Mouse (Mus musculus): ENCODE results near the gene Mtrf1. TPM values are rescaled to one million over a fixed set of nuclear protein-coding genes. Genes with fewer than 3 reads are reported as not detected.
"Not testable (repeated sequence)": the region's sequence is repeated elsewhere in the genome, so short reads cannot be mapped to it uniquely, and the experiment has no call there.

Gene Mtrf1
- polyA plus RNA-seq, 1 experiment from 2014 or later, result 8.3 TPM

DNA sequence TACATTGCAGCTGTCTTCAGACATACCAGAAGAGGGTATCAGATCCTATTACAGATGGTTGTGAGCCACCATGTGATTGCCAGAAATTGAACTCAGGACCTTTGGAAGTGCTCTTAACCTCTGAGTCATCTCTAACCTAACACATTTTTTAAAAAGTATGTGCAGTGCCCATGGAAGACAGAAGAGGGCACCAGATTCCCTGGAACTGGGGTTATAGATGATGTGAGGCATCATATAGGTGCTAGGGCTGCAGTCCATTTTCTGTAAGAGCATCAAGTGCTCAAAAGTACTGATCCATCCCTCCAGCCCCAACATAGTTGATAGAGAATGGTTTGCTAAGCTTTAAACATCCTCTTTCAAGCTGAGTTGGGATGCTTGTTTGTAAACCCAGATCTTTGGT is 3.0 kb upstream of the Mtrf1 start:
- no peak for ATAC-seq (ENCODE audit: low read depth)
- peak; percentile 22 for DNase-seq (ENCODE audit: low spot score)
- H3K9me3 ChIP-seq (ENCODE audit: control insufficient read depth, low read length), result no peaks in the 10 kb centered on the region
- H3K4me2 ChIP-seq (ENCODE audit: low read depth, low read length), result no peak overlapping the region
- H3K27ac ChIP-seq (replicated peaks; ENCODE audit: low read depth, low read length), result no peak overlapping the region
- H3K36me3 ChIP-seq (ENCODE audit: control insufficient read depth, insufficient read depth, low read length), result no peaks in the 10 kb centered on the region
- H3K27me3 ChIP-seq (replicated peaks; ENCODE audit: control insufficient read depth, insufficient read depth, low read length), result no peaks in the 10 kb centered on the region
- no peak overlapping the region for H3K9ac ChIP-seq (ENCODE audit: low read depth, low read length)
- 0 out of 2 replicates have a peak, but pooled peaks cover 4% of the 10 kb centered on the region for H3K4me1 ChIP-seq (ENCODE audit: control insufficient read depth, insufficient read depth, low read length)
- no peak overlapping the region for H3K4me3 ChIP-seq (ENCODE audit: low read depth, low read length)

DNA sequence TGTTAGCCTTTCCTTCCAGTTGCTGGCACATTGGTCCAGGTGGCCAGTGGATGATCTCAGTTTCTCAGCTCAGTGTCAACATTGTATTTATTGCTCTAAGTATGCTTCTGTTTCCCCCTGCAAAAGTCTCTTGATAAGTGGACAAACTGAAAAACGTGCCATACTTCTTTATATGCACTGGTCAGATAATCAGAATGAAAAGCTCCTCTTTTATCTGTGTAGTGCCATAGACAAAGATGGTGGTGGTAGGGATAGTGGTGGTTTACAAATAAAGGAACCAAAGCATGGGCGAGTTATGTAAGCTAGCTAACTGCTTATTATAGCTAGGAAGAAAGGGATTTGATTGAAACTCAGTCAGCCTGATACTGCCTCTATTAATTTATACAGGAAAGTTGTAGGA is 10.1 kb downstream of the Mtrf1 start:
- peaks cover 22% of the 10 kb centered on the region; the same call in 1 of the 2 replicates for H3K36me3 ChIP-seq (ENCODE audit: control insufficient read depth, insufficient read depth, low read length)
- no peaks in the 10 kb centered on the region for H3K4me1 ChIP-seq (ENCODE audit: control insufficient read depth, insufficient read depth, low read length)
- WGBS, result 75% methylated on average over 2 of the region's 2 CpGs
- no peak overlapping the region for H3K4me2 ChIP-seq (ENCODE audit: low read depth, low read length)
- H3K27ac ChIP-seq (replicated peaks; ENCODE audit: low read depth, low read length), result no peak overlapping the region
- H3K9me3 ChIP-seq (ENCODE audit: control insufficient read depth, low read length), result no peaks in the 10 kb centered on the region
- no peak overlapping the region for H3K4me3 ChIP-seq (ENCODE audit: low read depth, low read length)
- no peaks in the 10 kb centered on the region for H3K27me3 ChIP-seq (replicated peaks; ENCODE audit: control insufficient read depth, insufficient read depth, low read length)
- DNase-seq (ENCODE audit: low spot score), result no peak
- no peak for ATAC-seq (ENCODE audit: low read depth)
- H3K9ac ChIP-seq (ENCODE audit: low read depth, low read length), result no peak overlapping the region

DNA sequence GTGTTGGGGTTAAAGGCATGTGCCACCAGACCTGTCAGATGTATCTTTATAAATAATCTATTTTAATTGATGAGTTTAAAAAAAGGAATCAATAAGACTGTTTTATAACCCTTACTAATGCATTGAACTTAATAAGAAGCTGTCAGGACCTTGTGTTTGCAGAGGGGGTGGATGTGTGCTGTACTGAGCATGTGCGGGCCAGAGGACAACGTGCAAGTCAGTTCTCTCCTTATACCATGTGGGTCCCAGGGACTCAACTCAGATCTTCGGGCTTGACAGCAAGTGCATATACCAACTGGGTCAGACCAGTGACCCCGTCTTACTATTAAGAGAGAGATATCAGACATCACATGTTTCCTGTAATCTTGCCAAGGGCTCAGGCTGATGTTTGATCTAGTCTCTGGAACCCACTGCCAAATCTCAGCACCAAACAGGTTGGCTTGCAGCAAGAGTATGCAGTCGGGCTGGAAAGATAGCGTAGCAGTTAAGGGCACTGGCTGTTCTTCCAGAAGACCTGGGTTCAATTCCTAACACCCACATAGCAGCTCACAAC is 11.8 kb downstream of the Mtrf1 start:
- peaks cover 30% of the 10 kb centered on the region; the same call in 1 of the 2 replicates for H3K36me3 ChIP-seq (ENCODE audit: control insufficient read depth, insufficient read depth, low read length)
- no peak overlapping the region for H3K9ac ChIP-seq (ENCODE audit: low read depth, low read length)
- 93% methylated on average over 6 of the region's 6 CpGs for WGBS
- H3K9me3 ChIP-seq (ENCODE audit: control insufficient read depth, low read length), result no peaks in the 10 kb centered on the region
- no peak overlapping the region for H3K4me3 ChIP-seq (ENCODE audit: low read depth, low read length)
- no peaks in the 10 kb centered on the region for H3K27me3 ChIP-seq (replicated peaks; ENCODE audit: control insufficient read depth, insufficient read depth, low read length)
- H3K27ac ChIP-seq (replicated peaks; ENCODE audit: low read depth, low read length), result no peak overlapping the region
- no peaks in the 10 kb centered on the region for H3K4me1 ChIP-seq (ENCODE audit: control insufficient read depth, insufficient read depth, low read length)
- ATAC-seq (ENCODE audit: low read depth), result no peak
- no peak overlapping the region for H3K4me2 ChIP-seq (ENCODE audit: low read depth, low read length)
- no peak for DNase-seq (ENCODE audit: low spot score)

DNA sequence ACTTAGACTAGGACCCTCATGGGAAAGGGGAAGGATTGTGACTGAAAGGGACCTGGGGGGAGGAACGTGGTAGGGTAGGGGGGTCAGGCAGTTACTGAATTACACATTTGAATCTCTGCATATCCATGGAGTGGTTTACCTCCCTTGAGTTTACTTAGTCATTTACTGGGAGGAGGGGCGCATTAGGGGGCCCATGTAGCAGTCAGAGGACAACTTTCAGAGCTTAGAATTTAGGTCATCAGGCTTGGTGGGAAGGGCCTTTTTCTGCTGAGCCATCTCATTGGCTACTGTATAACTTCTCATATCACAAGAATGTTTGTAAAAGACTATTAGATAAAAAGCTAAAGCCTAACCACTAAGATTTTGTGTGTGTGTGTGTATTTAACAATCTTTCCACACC is 13.1 kb downstream of the Mtrf1 start:
- ATAC-seq (ENCODE audit: low read depth), result no peak
- no peak overlapping the region for H3K9ac ChIP-seq (ENCODE audit: low read depth, low read length)
- WGBS, result 76% methylated on average over 2 of the region's 2 CpGs

DNA sequence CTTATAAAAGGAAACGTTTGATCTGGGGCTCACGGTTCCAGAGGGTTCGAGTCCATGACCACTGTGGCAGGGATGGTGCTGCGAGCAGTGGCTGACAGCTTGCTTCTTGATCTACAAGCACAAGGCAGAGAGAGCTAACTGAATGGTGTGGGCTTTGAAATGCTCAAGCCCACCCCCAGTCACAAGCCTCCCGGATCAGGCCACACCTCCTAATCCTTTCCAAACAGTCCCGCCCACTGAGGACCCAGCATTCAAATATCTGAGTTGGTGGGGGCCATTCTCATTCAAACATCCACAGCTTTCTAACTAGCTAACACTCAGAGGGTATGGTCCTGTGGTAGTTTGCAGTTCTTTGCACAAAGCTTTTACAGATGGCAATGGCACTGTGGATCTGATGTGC is 15.5 kb downstream of the Mtrf1 start:
- Histone ChIP-seq H3K4me2 (ENCODE audit: low read depth, low read length) (no peak overlapping the region), H3K9ac (ENCODE audit: low read depth, low read length) (no peak overlapping the region), H3K4me1 (ENCODE audit: control insufficient read depth, insufficient read depth, low read length) (no peaks in the 10 kb centered on the region), H3K9me3 (ENCODE audit: control insufficient read depth, low read length) (no peaks in the 10 kb centered on the region), H3K4me3 (ENCODE audit: low read depth, low read length) (no peak overlapping the region), H3K27me3 (replicated peaks; ENCODE audit: control insufficient read depth, insufficient read depth, low read length) (no peaks in the 10 kb centered on the region), H3K36me3 (ENCODE audit: control insufficient read depth, insufficient read depth, low read length) (peaks cover 28% of the 10 kb centered on the region; the same call in 1 of the 2 replicates), H3K27ac (replicated peaks; ENCODE audit: low read depth, low read length) (no peak overlapping the region)
- no peak for ATAC-seq (ENCODE audit: low read depth)
- WGBS, result 84% methylated on average over 6 of the region's 6 CpGs
- DNase-seq (ENCODE audit: low spot score), result no peak

More for the DNA sequence above, 13.1 kb downstream of the Mtrf1 start:
- Histone ChIP-seq H3K9me3 (ENCODE audit: control insufficient read depth, low read length) (no peaks in the 10 kb centered on the region), H3K27ac (replicated peaks; ENCODE audit: low read depth, low read length) (no peak overlapping the region), H3K4me2 (ENCODE audit: low read depth, low read length) (no peak overlapping the region), H3K27me3 (replicated peaks; ENCODE audit: control insufficient read depth, insufficient read depth, low read length) (no peaks in the 10 kb centered on the region), H3K36me3 (ENCODE audit: control insufficient read depth, insufficient read depth, low read length) (peaks cover 30% of the 10 kb centered on the region; the same call in 1 of the 2 replicates), H3K4me3 (ENCODE audit: low read depth, low read length) (no peak overlapping the region), H3K4me1 (ENCODE audit: control insufficient read depth, insufficient read depth, low read length) (no peaks in the 10 kb centered on the region)
- no peak for DNase-seq (ENCODE audit: low spot score)

DNA sequence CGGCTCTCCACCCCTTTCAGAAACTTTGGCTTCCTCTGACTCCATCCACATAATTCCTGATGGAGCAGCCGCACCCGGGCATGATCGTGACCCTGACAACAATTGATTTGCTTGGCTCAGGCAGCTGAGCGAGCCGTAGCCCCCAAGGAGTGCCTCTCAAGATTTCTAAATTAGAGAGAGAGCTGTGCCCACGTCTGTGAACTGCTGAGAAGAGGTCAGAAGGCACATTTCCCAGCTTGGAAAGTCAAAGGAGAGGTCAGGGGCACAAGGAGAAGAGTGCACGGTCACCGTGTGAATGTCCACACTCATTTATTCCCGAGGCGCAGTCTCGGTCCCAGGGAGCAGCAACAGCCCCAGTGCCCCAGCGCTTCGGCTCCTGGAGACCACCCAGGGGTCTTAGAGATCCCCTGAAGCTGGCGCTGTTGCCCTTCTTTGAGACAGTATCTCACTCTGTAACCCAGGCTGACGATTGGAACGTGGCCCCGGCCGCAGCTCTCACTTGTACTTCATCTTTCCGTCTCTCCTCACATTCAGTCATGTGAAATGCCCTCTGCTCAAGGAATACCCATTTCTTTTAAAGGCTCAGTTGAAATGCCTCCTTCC is 22.6 kb downstream of the Mtrf1 start:
- Histone ChIP-seq H3K27ac (replicated peaks; ENCODE audit: low read depth, low read length) (no peak overlapping the region), H3K4me3 (ENCODE audit: low read depth, low read length) (no peak overlapping the region), H3K4me2 (ENCODE audit: low read depth, low read length) (no peak overlapping the region), H3K27me3 (replicated peaks; ENCODE audit: control insufficient read depth, insufficient read depth, low read length) (no peaks in the 10 kb centered on the region), H3K9ac (ENCODE audit: low read depth, low read length) (no peak overlapping the region), H3K9me3 (ENCODE audit: control insufficient read depth, low read length) (no peaks in the 10 kb centered on the region), H3K4me1 (ENCODE audit: control insufficient read depth, insufficient read depth, low read length) (no peaks in the 10 kb centered on the region), H3K36me3 (ENCODE audit: control insufficient read depth, insufficient read depth, low read length) (peaks cover 15% of the 10 kb centered on the region)
- DNase-seq (ENCODE audit: low spot score) (peak; percentile 5), ATAC-seq (ENCODE audit: low read depth) (no peak)
- 63% methylated on average over 16 of the region's 20 CpGs for WGBS

DNA sequence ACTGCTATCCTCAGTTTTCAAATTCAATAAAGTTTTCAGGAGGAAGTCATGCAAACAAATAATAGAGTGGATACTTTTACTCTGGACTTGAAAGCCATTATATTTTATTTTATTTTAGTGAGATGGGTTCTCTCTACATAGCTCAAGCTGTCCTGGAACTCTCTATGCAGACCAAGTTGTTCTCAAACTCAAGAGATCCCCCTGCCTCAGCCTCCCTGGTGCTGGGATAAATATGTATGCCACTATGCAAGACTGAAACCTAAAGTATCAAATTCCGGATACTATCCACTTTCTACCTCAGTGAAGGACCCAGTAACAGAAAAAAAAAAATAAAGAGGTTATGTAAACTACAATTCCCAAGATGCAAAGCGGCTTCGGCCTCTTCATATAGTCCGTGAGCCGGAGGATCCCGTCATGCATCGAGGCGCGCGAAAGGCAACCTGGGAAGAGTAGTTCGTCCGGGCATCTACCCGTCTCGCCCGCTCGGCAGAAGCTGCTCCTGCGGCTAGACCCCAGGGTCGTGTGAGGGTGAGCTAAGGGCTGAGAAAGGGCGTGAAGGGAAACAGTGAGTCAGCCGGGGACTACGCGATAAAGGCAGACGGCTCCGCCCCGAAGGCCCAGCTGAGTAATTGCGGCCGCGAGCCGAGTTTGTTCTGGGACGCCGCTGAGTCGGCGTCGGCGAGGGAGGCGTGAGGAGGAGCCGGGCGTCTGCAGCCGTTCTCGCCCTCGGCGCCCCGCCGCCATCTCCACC is 28.6 kb downstream of the Mtrf1 start, which contains the start of gene Kbtbd7:
Kbtbd7 (plus strand) TSS at position 533 of the 751 bp plus-strand sequence.
- under 1% methylated on average over 30 of the region's 44 CpGs for WGBS
- H3K4me2 ChIP-seq (ENCODE audit: low read depth, low read length), result peak within 1 kb of the TSS; percentile 51
- ATAC-seq (ENCODE audit: low read depth) (peak; percentile 99), DNase-seq (ENCODE audit: low spot score) (peak; percentile 98)
- H3K4me1 ChIP-seq (ENCODE audit: control insufficient read depth, insufficient read depth, low read length), result no peaks in the 10 kb centered on the region
- peaks cover 14% of the 10 kb centered on the region for H3K9me3 ChIP-seq (ENCODE audit: control insufficient read depth, low read length)
- H3K4me3 ChIP-seq (ENCODE audit: low read depth, low read length), result peak within 1 kb of the TSS; percentile 47
- H3K27ac ChIP-seq (replicated peaks; ENCODE audit: low read depth, low read length), result peak within 1 kb of the TSS; percentile 85
- no peaks in the 10 kb centered on the region for H3K27me3 ChIP-seq (replicated peaks; ENCODE audit: control insufficient read depth, insufficient read depth, low read length)
- peaks cover 13% of the 10 kb centered on the region for H3K36me3 ChIP-seq (ENCODE audit: control insufficient read depth, insufficient read depth, low read length)
- H3K9ac ChIP-seq (ENCODE audit: low read depth, low read length), result peak within 1 kb of the TSS; percentile 63

DNA sequence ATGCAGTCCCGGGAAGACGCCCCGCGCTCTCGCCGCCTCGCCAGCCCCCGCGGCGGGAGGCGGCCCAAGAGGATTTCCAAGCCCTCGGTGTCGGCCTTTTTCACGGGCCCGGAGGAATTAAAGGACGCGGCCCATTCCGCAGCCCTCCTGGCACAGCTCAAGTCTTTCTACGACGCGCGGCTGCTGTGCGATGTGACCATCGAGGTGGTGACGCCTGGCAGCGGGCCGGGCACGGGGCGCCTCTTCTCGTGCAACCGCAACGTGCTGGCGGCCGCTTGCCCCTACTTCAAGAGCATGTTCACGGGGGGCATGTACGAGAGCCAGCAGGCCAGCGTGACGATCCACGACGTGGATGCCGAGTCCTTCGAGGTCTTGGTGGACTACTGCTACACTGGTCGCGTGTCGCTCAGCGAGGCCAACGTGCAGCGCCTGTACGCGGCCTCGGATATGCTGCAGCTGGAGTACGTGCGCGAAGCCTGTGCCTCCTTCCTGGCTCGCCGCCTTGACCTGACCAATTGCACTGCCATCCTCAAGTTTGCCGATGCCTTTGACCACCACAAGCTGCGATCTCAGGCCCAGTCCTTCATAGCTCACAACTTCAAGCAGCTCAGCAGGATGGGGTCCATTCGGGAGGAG is 29.3 kb downstream of the Mtrf1 start:
- Histone ChIP-seq H3K4me3 (ENCODE audit: low read depth, low read length) (peak overlapping the region; percentile 47), H3K27ac (replicated peaks; ENCODE audit: low read depth, low read length) (peak overlapping the region; percentile 85), H3K4me2 (ENCODE audit: low read depth, low read length) (peak overlapping the region; percentile 51), H3K9me3 (ENCODE audit: control insufficient read depth, low read length) (peaks cover 14% of the 10 kb centered on the region), H3K9ac (ENCODE audit: low read depth, low read length) (peak overlapping the region; percentile 63), H3K36me3 (ENCODE audit: control insufficient read depth, insufficient read depth, low read length) (peaks cover 13% of the 10 kb centered on the region)
- ATAC-seq (ENCODE audit: low read depth), result peak; percentile 3; the same call in 1 of the 2 replicates
- not testable (repeated sequence) for H3K4me1 ChIP-seq (ENCODE audit: control insufficient read depth, insufficient read depth, low read length); H3K27me3 ChIP-seq (replicated peaks; ENCODE audit: control insufficient read depth, insufficient read depth, low read length); DNase-seq (ENCODE audit: low spot score)
- WGBS, result 100% methylated on average over 1 of the region's 59 CpGs
